Mouse (Mus musculus) kidney, adult 8-10 months (tissue): ENCODE results near the gene Fbxo41.

Experiments
- DNase-seq, 2 experiments: peaks; one replicate each; pipeline ENCODE4 v3.0.0; 2022

The Fbxo41 gene

DNA sequence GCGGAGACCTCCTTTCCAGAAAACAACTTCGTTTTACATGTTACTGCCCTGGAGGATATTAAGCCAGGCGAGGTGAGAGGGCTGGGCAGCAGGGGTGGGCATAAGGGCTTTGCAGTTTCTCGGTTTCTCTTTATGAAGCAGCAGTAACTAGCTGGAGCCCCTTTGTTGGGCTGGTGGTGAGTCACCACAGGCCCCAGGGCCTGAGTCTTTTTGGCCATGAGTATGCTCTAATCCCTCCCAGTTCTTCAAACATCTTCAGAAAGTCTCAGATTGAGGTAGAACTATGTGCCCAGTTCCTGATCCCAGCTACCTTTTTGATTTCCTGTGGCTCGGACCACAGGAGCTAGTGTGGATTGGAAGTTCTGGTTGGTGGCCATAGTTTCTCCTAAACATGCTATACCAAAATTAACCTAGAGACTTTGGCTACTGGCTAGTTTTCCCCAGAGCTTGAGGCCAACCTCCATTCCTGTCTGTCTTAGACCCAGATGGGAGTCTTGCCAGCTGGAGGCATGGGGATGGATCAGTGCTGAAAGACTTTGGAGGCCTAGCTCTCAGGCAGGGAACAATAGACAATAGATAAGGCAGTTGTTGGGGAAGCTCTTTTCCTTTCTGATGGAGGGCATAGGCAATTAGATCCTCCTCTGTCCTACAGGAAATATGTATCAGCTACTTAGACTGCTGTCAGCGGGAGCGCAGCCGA, 58.4 kb downstream of the Fbxo41 start:
- DNase-seq = no peak

DNA sequence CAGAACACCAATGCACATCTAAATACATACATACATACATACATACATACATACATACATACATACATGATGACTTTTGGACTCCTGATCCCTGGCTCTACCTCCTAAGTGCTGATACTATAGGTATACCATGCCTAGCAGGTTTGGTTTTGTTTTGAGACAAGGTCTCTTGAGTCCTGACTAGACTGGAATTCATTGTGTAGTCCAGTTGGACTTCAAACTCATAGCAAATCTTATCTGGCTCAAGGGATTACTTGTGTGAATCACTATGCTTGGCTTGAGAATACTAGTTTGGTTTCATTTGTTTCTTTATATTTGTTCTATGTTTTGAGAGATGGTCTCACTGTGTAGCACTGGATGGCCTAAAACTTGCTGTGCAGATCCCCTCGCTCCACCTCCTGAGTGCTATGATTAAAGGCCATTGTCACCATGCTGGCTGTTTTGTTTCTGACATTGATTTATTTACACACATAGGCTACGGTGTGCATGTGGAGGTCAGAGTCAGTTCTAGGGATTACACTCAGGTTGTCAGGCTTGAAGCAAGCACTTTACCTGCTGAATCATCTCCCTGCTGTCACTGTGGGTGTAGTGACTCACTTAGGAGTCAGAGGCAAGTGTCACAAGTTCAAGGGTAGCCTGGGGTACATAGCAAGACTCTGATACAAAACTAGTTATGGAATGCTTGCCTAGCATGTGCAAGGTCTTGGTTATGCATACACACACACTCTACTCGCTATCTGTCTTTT, 59.1 kb downstream of the Fbxo41 start:
- DNase-seq = no peak

DNA sequence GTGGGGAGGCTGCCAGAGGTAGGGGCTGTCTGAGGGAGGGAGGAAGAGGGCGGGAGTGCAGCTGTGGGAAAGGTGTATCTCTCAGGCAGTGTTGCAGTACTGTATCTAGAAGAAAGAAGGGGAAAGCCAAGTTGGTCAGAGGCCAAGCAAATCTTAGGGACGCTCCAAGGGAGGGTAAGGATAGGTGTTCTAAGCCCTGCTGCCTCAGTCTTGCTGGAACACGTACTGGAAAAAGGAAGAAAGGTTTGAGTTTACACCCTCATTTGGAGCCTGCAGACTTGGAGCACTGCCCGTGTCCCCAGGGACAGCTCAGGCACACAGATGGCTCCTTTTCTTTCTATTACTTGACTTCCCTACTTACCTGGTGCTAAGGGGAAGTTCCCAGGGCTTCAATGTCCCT, 61.7 kb downstream of the Fbxo41 start:
- DNase-seq = no peak

DNA sequence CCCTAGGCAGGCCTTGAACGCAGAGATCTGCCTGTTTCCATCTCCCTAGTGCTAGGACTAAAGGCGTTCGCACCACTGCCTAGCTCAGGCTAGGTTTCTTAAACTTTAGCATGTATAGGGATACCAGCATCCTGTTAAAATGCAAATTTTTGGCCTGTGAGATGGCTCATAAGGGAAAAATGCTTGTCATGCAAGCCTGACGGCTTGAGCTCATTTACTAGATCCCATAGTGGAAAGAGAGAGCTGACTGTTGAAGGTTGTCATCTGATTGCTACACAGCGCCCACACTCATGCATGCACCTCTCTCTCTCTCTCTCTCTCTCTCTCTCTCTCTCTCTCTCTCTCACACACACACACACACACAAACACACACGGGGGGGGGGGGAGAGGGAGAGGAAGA, 66.2 kb downstream of the Fbxo41 start:
- DNase-seq = no peak

DNA sequence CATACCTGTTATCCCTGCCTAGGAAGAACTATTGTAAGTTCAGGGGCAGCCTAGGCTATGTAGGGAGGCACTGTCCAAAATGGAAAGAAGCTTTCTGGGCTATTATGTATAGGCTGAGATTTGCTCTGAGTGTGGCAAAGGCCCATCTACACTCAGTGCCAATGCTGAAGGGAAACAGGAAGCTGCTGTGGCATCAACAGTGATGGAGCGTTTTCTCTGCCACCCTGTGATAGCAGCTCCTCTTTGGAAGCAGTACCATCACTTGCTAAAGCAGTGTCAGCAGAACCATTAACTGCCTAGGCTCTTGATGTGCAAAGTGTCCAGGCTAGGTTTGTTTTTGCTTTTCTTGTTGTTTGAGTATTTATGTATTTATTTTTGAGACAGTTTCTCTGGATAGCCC, 66.6 kb downstream of the Fbxo41 start:
- no peak for DNase-seq

DNA sequence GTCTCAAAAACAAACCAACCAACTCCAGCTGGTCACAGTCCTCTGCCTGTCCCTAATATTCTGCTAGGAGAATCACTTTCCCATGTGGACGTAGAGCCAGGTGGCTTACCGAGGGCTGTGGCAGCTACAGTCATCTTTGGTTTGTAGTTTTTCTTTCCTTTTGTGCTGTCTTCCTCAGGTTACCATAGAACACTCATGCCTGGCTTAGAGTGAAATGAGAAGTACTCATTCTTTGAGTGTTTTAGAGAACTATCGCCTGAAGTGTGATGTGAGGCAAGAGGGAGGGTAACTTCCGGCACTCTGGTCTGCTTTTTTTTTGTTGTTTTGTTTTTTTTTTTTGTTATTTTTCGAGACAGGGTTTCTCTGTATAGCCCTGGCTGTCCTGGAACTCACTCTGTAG, 68.9 kb downstream of the Fbxo41 start:
- no peak for DNase-seq

DNA sequence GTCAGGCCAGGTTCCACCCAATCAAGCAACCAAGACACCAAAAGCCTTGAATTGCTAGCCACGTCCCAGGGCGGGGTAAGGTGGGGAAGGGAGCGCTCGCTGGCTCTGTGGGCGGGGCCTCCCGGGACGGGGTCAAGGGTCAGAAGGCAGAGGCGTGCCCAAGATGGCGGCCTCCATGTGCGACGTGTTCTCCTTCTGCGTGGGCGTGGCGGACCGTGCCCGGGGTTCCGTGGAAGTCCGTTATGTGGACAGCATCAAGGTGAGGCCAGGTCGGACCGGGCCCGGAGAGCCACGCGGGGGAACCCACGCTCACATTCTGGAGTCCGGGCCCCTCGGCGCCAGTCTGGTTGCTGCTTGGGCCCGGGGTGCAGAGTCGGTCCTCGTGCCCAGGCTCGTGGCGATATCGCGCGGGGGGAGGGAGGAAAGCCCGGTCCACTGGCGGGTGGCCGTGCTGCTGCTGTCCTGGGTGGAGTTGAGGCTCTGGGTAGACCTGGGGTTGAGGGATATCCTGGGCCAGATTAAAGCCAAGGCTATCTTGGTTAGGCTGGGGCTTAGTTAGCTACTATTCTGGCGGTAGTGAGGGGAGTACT, 70.9 kb downstream of the Fbxo41 start, which contains the start of gene Smyd5:
Smyd5 (plus strand) TSS at position 148 of the 590 bp plus-strand sequence.
- DNase-seq = peak; percentile 80 to 91

DNA sequence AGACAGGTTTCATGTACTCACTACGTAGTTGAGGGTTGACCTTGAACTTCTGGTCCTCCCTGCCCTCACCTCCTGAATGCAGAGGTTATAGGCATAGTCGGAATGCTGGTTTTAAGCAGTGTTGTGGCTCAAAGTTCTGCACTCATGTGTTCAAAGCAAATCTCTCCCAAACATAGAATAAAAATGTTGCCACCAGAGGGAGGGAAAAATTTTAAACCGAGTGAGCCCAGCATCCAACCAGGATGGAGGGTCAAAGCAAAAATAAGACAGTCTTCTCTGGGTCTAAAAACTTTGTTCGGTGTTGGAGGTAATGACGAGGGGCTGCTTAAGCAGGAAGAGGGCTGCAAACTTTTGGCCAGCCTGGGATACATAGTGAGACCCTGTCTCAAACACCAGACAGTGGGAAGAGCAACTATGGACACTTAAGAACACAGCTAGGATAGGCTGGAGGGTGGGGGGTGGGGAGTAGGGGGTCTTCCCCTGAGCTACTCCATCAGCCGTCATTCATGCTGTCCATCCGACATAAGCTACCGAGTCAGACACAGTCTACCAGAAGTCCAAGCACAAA, 71.4 kb downstream of the Fbxo41 start:
- no peak for DNase-seq

DNA sequence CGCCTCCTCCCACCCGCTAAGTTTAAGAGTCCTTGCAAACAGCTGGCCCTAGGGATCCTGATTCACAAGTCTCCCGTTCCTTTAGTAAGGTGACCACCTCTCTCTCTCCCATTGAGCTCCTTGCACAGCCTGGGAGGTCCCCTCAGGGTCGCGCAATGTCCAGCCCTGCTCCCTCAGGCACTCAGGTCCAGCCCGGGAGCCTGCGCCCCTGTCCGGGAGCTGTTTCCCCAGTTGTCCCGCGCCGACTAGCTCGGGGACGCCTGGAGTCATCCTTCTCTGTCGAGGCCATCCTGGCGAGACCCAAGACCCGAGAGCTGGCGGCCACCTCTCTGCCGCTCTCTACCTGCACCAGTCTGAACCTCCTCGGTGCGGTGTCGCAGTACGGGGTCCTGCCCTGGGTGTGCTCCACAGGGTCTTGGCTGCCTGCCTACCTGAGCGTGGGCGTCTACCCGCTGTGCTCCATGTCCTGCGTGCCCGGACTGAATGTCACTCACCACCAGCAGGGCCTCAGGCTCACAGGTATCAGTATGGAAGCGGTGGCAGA, 78.9 kb downstream of the Fbxo41 start, which contains the start of gene Noto:
Noto (plus strand) TSS at position 51 of the 544 bp plus-strand sequence.
- DNase-seq = no peak
